Comparison of ENCODE assay signal across 8 mouse cellular contexts in genomic region chr19:46572951-46573937, GRCm38 (mm10). TPM values are rescaled to one million over a fixed set of nuclear protein-coding genes. Genes with fewer than 3 reads are reported as not detected.
DNase-seq lines count a peak whose midpoint lies in the region; ATAC-seq and TF ChIP-seq lines count a peak whose summit lies in the region.

Gene Arl3, minus strand, starts transcription at chr19:46573198.
Gene Sfxn2, plus strand, starts transcription at chr19:46573365.

- no peaks in the 10 kb centered on the region for H3K9me3 ChIP-seq in embryonic facial prominence, embryonic 15.5 days (replicated peaks)
- H3K9me3 ChIP-seq in limb, embryonic 14.5 days (ENCODE audit: control insufficient read depth, low read length) = no peaks in the 10 kb centered on the region
- no peaks in the 10 kb centered on the region for H3K9me3 ChIP-seq in midbrain, postnatal 0 days (ENCODE audit: low read length)

- H3K4me2 ChIP-seq in embryonic facial prominence, embryonic 15.5 days (replicated peaks) = peak within 1 kb of the TSS; percentile 67
- H3K4me2 ChIP-seq in limb, embryonic 14.5 days (replicated peaks; ENCODE audit: low read depth, low read length, severe bottlenecking) = peak within 1 kb of the TSS; percentile 84
- peak within 1 kb of the TSS; percentile 73 for H3K4me2 ChIP-seq in midbrain, postnatal 0 days (ENCODE audit: low read depth, low read length, poor library complexity, severe bottlenecking)

- peak within 1 kb of the TSS; percentile 82 for H3K4me3 ChIP-seq in bone marrow, adult 2 months (replicated peaks; ENCODE audit: control insufficient read depth, low read depth, low read length)
- H3K4me3 ChIP-seq in embryonic facial prominence, embryonic 15.5 days (replicated peaks) = peak within 1 kb of the TSS; percentile 64
- peak within 1 kb of the TSS; percentile 77 for H3K4me3 ChIP-seq in limb, embryonic 14.5 days (replicated peaks; ENCODE audit: low read length)
- peak within 1 kb of the TSS; percentile 59 for H3K4me3 ChIP-seq in midbrain, postnatal 0 days (ENCODE audit: low read depth, low read length)

- no peaks in the 10 kb centered on the region for H3K36me3 ChIP-seq in embryonic facial prominence, embryonic 15.5 days
- H3K36me3 ChIP-seq in limb, embryonic 14.5 days (ENCODE audit: control insufficient read depth, insufficient read depth, low read length) = no peaks in the 10 kb centered on the region
- H3K36me3 ChIP-seq in midbrain, postnatal 0 days (ENCODE audit: insufficient read depth, low read length) = no peaks in the 10 kb centered on the region

- no peaks in the 10 kb centered on the region for H3K4me1 ChIP-seq in bone marrow, adult 2 months (ENCODE audit: control insufficient read depth, insufficient read depth, low read length)
- H3K4me1 ChIP-seq in embryonic facial prominence, embryonic 15.5 days = peaks cover 24% of the 10 kb centered on the region
- peaks cover 18% of the 10 kb centered on the region for H3K4me1 ChIP-seq in limb, embryonic 14.5 days (ENCODE audit: control insufficient read depth, insufficient read depth, low read length)
- no peaks in the 10 kb centered on the region for H3K4me1 ChIP-seq in midbrain, postnatal 0 days (ENCODE audit: insufficient read depth, low read length)

- DNase-seq in 416B (ENCODE audit: low read depth) = peak; percentile 98
- peak; percentile 92 for DNase-seq in heart, adult 8-10 months (ENCODE audit: low spot score)
- DNase-seq in kidney, adult 9 months = peak; percentile 97
- peak; percentile 96 for DNase-seq in limb, embryonic 14.5 days (ENCODE audit: low spot score)
- DNase-seq in midbrain, postnatal 0 days (ENCODE audit: low spot score) = peak; percentile 97
- DNase-seq in spleen, postnatal 14 days (ENCODE audit: low spot score in 2 of 2) = peak; percentile 88 to 93

- ATAC-seq in embryonic facial prominence, embryonic 15.5 days (ENCODE audit: insufficient number of reproducible peaks, low FRiP score, low TSS enrichment, low read depth) = peak; percentile 98
- ATAC-seq in limb, embryonic 14.5 days (ENCODE audit: low FRiP score, low read depth) = peak; percentile 96
- ATAC-seq in midbrain, postnatal 0 days (ENCODE audit: low FRiP score) = peak; percentile 96

- WGBS in bone marrow, adult 2 months = under 1% methylated on average over 66 of the region's 67 CpGs
- WGBS in embryonic facial prominence, embryonic 15.5 days = under 1% methylated on average over 66 of the region's 67 CpGs
- under 1% methylated on average over 63 of the region's 67 CpGs for WGBS in limb, embryonic 14.5 days
- WGBS in midbrain, postnatal 0 days = under 1% methylated on average over 53 of the region's 67 CpGs

- no peaks in the 10 kb centered on the region for H3K27me3 ChIP-seq in embryonic facial prominence, embryonic 15.5 days
- H3K27me3 ChIP-seq in limb, embryonic 14.5 days (ENCODE audit: control insufficient read depth, insufficient read depth, low read length) = no peaks in the 10 kb centered on the region
- no peaks in the 10 kb centered on the region for H3K27me3 ChIP-seq in midbrain, postnatal 0 days (ENCODE audit: insufficient read depth, low read length)

- peak within 1 kb of the TSS; percentile 17; the same call in 1 of the 2 replicates for H3K27ac ChIP-seq in bone marrow, adult 2 months (ENCODE audit: control insufficient read depth, insufficient read depth, low read depth, low read length, poor library complexity)
- peak within 1 kb of the TSS; percentile 83 for H3K27ac ChIP-seq in embryonic facial prominence, embryonic 15.5 days (replicated peaks)
- peak within 1 kb of the TSS; percentile 53 for H3K27ac ChIP-seq in limb, embryonic 14.5 days (replicated peaks; ENCODE audit: low read depth, low read length)
- H3K27ac ChIP-seq in midbrain, postnatal 0 days (ENCODE audit: low read depth, low read length) = peak within 1 kb of the TSS; percentile 77

- TF ChIP-seq POLR2A in bone marrow, adult 2 months (IDR thresholded peaks at IDR 0.05; ENCODE audit: borderline replicate concordance, control insufficient read depth, low read depth, low read length) = peak; percentile 83
- peak; percentile 59; the same call in 1 of the 2 replicates for TF ChIP-seq POLR2A in limb, embryonic 14.5 days (IDR thresholded peaks at IDR 0.05; ENCODE audit: borderline replicate concordance, extremely low read depth, insufficient read depth, insufficient read length)

- no peak for TF ChIP-seq CTCF in bone marrow, adult 2 months (IDR thresholded peaks at IDR 0.05; ENCODE audit: control insufficient read depth, insufficient read depth, low read length)
- peak; percentile 51 for TF ChIP-seq CTCF in midbrain, postnatal 0 days (IDR thresholded peaks at IDR 0.05)

- H3K9ac ChIP-seq in embryonic facial prominence, embryonic 15.5 days = peak within 1 kb of the TSS; percentile 71
- peak within 1 kb of the TSS; percentile 69 for H3K9ac ChIP-seq in limb, embryonic 14.5 days (ENCODE audit: low read depth, low read length, severe bottlenecking)
- peak within 1 kb of the TSS; percentile 76 for H3K9ac ChIP-seq in midbrain, postnatal 0 days (replicated peaks; ENCODE audit: low read length, poor library complexity, severe bottlenecking)

RNA-seq across cellular contexts. Expression of gene Arl3, which starts in this region (rescaled TPM):
- 14.0 and 18.3 TPM in 2 replicates for polyA plus RNA-seq in bone marrow, adult 2 months (2011; ENCODE audit: insufficient read depth, insufficient read length, low replicate concordance, missing spikeins)
- 149 TPM in 2 replicates for polyA plus RNA-seq in embryonic facial prominence, embryonic 15.5 days (2015; fragmentation: Nextera tagmentation; extraction: Ambion mirVana)
- total RNA-seq in heart, adult 8-10 months (2022) = 10 to 100 TPM; 31.3 to 56.0 (median 43.5) TPM
- polyA plus RNA-seq in limb, embryonic 14.5 days (2012; rRNA removed) = 93.0 and 120 TPM in 2 replicates
- polyA plus RNA-seq in limb, embryonic 14.5 days (2014; fragmentation: Nextera tagmentation; extraction: Ambion mirVana) = 87.2 and 97.8 TPM in 2 replicates
- total RNA-seq in midbrain, postnatal 0 days (2014; rRNA removed) = 94.5 and 109 TPM in 2 replicates
- polyA plus RNA-seq in midbrain, postnatal 0 days (2015; fragmentation: Nextera tagmentation; extraction: Ambion mirVana) = 192 and 194 TPM in 2 replicates

RNA-seq across cellular contexts. Expression of gene Sfxn2, which starts in this region (rescaled TPM):
- 4.3 and 9.4 TPM in 2 replicates for polyA plus RNA-seq in bone marrow, adult 2 months (2011; ENCODE audit: insufficient read depth, insufficient read length, low replicate concordance, missing spikeins)
- 21.8 and 21.9 TPM in 2 replicates for polyA plus RNA-seq in embryonic facial prominence, embryonic 15.5 days (2015; fragmentation: Nextera tagmentation; extraction: Ambion mirVana)
- 1 to 10 TPM; 2.2 to 4.9 (median 2.7) TPM for total RNA-seq in heart, adult 8-10 months (2022)
- polyA plus RNA-seq in limb, embryonic 14.5 days (2012; rRNA removed) = 26.4 and 26.7 TPM in 2 replicates
- polyA plus RNA-seq in limb, embryonic 14.5 days (2014; fragmentation: Nextera tagmentation; extraction: Ambion mirVana) = 21.2 and 22.0 TPM in 2 replicates
- 5.9 and 6.0 TPM in 2 replicates for total RNA-seq in midbrain, postnatal 0 days (2014; rRNA removed)
- 9.5 and 9.8 TPM in 2 replicates for polyA plus RNA-seq in midbrain, postnatal 0 days (2015; fragmentation: Nextera tagmentation; extraction: Ambion mirVana)

Comparison
In these comparisons a context has a peak if more than half of its experiments do, and no peak if none do; other contexts are left out.
1. Peak in every context shown above with its lines: DNase-seq, ATAC-seq, H3K4me3 ChIP-seq and H3K27ac ChIP-seq.
2. H3K27ac ChIP-seq: peak in every context shown above with its lines; median percentile 83 in embryonic facial prominence, embryonic 15.5 days; 77 in midbrain, postnatal 0 days; 53 in limb, embryonic 14.5 days; 17 in bone marrow, adult 2 months.